Mouse (Mus musculus) left cerebral cortex, adult 11 months (tissue): ENCODE data around the gene Smim6.

ENCODE experiments used
- DNase-seq: peaks from one replicate; pipeline ENCODE4 v3.0.0; 2022; ENCODE audit warnings: low spot score

The Smim6 gene

GRCm38 (mm10) chr11:115900561-115901337 lies 11.1 kb upstream of the Smim6 start:
- DNase-seq: no peak

GRCm38 (mm10) chr11:115901338-115902161 lies 10.3 kb upstream of the Smim6 start:
- no peak for DNase-seq

- DNase-seq: no peak
These were observed 9.6 kb upstream of the Smim6 start for GRCm38 (mm10) chr11:115902177-115902576.

- no peak for DNase-seq
These were observed 9.0 kb upstream of the Smim6 start for GRCm38 (mm10) chr11:115902831-115903230.

GRCm38 (mm10) chr11:115903384-115904230 lies 8.2 kb upstream of the Smim6 start:
- no peak for DNase-seq

DNA sequence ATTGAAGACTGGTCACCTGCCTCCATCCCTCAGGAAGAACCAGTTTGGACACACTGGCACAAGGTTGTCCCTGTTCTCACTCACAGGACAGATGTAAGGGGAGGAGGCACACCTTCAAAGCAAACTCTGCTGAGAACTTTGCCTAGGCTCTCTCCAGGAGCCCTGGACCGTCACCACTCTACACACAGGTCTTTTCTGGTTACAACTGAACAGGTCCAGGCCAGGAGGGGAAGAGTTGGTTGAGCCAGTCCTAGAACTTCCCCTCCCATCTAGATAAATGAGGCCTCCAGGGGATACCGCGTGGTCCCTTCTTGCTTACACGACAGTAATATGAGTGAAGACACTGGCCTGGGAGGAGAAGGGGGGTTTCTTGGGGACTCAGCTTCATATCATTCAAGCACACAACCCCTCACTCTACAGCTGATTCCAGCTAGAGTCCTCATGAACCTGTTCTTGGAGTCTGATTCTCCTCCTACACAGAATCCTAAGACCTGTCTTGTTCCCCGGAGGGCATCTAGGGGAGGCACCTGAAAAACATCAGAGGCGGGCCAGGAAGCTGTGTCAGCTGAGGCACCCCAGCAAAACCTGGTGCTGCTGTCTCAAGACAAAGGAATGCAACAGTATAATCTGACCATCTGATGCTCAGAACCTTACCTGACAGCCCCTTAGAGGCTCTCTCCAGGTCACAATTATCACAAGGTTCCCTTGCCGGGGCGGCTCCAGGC lies 7.4 kb upstream of the Smim6 start:
- no peak for DNase-seq

DNA sequence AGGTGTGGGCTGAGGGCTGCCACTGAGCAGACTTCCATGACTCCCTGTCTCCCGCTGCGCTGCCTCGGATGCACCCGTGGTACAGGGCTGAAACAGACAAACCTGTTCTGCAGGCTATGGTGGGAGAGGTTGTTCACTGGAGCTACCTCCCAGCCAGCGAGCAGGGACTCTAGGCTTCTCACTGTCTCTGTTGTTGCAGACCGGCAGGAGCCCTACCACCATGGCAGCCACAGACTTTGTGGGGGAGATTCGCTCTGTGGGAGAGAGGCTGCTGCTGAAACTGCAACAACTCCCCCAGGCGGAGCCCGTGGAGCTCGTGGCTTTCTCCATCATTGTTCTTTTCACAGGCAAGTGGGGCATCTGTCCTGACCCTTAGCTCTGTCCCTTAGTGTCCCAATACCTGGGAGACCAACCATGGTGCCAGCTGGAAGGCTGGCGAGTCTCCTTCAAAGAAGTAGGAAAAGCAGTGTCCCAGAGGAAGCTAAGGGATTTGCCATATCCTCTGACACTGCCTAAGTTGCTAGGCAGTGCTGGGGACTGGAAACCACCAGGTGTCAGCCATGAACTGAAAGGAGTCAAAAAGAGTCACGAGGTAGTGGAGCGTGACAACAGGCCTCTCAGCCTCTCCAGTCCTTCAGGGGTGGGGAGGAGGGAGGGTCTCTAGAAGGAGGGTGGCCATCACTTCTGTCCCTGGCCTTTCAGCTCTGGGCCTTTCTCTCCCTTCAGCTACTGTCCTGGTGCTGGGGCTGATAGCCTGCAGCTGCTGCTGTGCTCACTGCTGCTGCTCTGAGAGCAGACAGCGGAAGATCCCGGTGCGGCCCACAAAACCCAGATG lies 6.6 kb upstream of the Smim6 start:
- DNase-seq: no peak

GRCm38 (mm10) chr11:115906116-115906515 lies 5.7 kb upstream of the Smim6 start:
- DNase-seq: no peak

GRCm38 (mm10) chr11:115906521-115906920 lies 5.3 kb upstream of the Smim6 start:
- DNase-seq: no peak

DNA sequence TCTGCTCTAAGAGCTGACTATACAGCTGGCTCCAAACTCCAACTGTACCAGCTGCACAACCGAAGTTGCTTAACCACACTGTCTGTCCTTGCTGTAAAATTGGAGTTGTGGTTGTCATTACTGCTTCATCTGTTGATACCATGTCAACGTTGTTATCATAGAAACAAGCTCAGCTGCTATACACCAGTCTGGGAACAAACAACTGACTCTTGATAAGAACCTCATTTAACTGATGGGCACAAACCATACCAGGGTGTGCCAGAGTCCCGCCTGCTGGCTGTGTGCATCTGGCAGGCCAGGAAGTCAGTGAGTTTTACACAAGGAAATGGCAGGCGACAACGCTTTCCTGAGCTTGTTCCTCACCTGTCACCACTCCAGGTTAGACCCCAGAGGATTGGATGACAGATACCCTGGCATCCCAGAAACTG lies 669 bp upstream of the Smim6 start:
- DNase-seq: no peak

DNA sequence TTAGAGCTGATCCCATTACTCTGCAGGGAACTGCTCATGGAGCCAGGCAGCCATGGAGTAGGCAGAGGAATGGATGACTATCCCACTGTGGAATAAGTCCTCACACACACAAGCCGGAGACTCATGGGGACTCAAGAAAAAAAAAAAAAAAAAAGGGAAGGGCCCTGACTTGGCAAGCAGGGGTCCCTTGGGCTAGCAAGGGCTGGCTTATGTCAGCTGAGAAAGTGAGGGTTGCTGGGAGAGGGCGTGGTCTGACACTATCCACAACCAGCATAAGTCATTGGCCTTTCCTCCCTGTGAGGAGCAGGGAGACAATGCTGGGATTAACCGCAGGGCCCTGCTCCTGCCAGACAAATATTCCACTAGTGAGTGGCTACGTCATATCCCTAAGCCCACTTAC lies 4.8 kb downstream of the Smim6 start:
- no peak for DNase-seq

DNA sequence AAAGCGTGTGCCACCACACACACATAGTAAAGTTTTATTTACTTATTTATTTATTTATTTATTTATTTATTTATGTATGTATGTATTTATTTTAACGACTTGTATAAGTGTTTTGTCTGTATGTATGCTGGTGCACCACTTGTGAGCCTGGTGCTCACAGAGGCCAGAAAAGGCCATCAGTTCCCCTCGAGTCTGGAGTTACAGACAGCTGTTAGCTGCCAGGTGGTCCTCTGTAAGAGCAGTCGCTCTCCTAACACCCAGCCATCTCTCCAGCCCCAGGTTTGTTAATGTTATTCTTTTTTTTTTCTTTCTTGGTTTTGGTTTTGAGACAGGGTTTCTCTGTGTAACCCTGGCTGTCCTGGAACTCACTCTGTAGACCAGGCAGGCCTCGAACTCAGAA lies 6.8 kb downstream of the Smim6 start:
- no peak for DNase-seq

DNA sequence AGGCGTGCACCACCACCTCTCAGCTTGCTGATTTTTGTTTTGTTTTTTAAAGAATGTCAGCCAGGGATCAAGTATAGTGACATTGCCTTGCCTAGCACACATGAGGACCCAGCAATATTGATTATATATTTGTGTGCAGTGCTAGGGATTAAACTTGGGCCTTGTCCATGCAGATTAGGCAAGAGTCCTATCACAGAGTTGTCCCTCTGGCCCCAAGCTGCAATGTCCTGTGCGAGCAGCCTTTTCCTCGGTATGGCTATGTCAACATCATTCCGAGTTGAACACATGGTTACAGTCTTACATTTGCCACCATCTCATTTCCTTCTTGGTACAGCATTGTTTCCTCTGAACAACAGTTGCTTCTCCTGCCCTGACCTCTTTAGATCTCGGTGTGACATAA lies 7.3 kb downstream of the Smim6 start:
- DNase-seq: no peak

DNA sequence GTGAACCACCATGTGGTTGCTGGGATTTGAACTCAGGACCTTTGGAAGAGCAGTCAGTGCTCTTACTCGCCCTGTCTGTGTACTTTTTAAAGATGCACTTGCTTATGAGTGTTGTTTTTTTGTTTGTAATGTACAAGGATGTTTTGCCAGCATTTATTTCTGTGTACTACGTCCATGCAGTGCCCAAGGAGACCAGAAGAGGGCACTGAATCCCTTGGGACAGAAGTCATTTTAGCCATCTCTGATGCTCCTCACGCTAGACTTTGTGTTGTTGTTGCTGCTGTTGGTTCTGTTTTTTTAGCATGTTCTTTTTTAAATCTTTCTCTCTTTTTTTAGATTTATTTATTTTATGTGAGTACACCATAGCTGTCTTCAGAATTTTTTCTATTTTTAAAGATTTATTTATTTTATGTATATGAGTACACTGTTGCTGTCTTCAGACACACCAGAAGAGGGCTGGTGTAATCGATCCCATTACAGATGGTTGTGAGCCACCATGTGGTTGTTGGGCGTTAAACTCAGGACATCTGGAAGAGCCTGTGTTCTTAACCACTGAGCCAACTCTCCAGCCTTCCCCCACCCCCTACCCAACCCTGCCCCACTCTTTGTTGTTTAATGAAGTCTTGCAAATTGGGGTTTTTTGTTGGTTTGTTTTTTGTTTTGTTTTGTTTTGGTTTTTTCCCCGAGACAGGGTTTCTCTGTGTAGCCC lies 8.4 kb downstream of the Smim6 start:
- DNase-seq: no peak

DNA sequence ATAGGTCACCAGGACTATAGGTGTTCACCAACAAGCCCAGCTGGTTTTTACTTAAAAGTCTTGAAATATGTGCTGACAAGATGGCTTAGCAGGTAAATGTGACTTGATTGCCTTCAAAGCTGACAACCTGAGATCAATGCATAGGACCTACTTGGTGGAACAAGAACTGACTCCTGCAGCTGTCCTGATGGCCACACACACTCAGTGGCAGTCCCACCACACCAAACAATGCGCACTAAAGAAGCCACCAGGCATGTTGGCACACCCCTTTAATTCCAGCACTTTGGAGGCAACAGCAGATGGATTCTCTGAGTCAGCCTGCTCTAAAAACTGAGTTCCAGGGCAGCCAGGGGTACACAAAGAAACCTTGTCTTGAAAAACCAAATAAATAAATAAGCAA lies 10.2 kb downstream of the Smim6 start:
- DNase-seq: no peak

- DNase-seq: no peak
These were observed 17.2 kb downstream of the Smim6 start for GRCm38 (mm10) chr11:115929031-115929430.

- no peak for DNase-seq
These were observed 18.0 kb downstream of the Smim6 start for GRCm38 (mm10) chr11:115929818-115930217.

GRCm38 (mm10) chr11:115931235-115931634 lies 19.4 kb downstream of the Smim6 start:
- no peak for DNase-seq

DNA sequence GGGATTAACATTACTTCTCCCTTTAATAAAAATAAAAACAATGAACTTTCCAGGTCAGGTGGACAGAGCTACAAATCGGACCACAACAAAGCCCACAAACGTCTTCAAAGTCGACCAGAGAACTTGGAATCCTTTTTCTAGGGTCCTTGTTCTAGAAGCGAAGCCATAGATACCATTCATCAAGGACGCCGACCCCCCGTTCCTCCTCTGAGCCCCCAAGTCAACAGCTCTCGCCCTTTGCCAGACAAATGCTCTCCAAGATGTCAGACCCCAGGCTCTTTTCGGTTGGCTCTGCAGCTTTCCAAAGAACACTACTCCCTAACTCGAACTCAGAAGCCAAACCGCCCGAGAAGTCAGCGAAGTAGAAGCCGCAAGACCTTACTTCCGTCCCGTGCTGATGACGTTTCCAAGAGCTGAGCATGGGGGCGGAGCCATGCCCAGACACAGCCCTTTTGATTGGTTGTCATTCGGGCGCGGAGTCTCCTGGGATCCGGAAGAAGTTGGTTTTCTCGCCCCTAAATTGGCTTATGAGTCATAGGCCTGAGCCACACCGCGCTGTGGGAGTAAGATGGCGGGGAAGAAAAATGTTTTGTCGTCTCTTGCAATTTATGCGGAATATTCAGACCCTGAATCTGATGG lies 21.4 kb downstream of the Smim6 start, which contains the start of the genes Sap30bp and Recql5:
Sap30bp (plus strand) TSS at position 175 of the 639 bp plus-strand sequence.
Recql5 (minus strand) TSS at position 370 of the 639 bp plus-strand sequence.
- DNase-seq: peak; percentile 96

- DNase-seq: no peak
These were observed 21.9 kb downstream of the Smim6 start for GRCm38 (mm10) chr11:115933747-115934110.
